Mouse (Mus musculus): Measurements from ENCODE around the gene Arhgap8. TPM values are rescaled to one million over a fixed set of nuclear protein-coding genes. Genes with fewer than 3 reads are reported as not detected.

Arhgap8 gene
- polyA plus RNA-seq, 1 experiment from 2014 or later: 0.46 TPM

DNA sequence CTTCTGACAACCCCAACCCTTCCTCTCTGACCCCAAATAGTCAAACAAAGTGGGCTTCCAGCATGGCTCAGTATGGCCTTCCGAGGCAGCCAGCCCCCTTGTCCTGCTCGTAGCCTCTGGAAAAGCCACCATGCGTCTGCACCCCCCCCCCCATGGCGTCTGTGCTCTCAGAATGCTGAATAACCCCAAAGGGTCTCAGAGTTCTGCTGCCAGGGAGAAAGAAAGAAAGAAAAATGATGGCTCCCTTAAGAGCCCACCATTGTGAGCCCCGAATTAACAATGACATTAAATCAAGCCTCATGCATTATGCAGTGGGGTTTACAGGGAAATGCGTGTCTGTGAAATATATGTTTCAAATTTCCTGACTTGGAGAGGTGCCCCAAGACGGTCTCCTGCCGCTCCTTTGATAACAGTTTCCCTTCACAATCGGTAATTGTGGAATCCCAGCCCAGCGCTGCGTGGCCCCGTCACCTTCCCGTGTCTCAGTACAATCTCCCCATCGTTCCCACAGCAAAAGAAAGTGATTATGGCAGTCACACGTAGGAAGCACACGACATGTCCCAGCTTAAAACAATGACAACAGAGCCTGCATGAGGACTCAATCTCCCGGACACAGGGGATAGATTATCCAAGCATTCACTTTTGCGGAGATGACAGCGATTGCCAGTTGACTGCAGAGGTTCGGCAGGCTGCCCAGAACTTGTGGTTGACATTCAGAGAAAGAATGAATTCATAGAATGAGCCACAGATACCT is 55.7 kb downstream of the Arhgap8 start:
- 3% methylated on average over 20 of the region's 20 CpGs for WGBS
- Histone ChIP-seq H3K9me3 (ENCODE audit: control insufficient read depth, low read length) (no peaks in the 10 kb centered on the region), H3K9ac (replicated peaks; ENCODE audit: low read length) (0 out of 2 replicates have a peak overlapping the region, but pooled peaks have one; percentile 6), H3K36me3 (ENCODE audit: control insufficient read depth, insufficient read depth, low read length) (no peaks in the 10 kb centered on the region), H3K4me2 (ENCODE audit: low read length) (peak overlapping the region; percentile 42), H3K4me1 (ENCODE audit: control insufficient read depth, insufficient read depth, low read length) (peaks cover 9% of the 10 kb centered on the region), H3K27me3 (ENCODE audit: control insufficient read depth, insufficient read depth, low read length) (no peaks in the 10 kb centered on the region), H3K27ac (replicated peaks; ENCODE audit: low read depth, low read length) (peak overlapping the region; percentile 60; the same call in 1 of the 2 replicates), H3K4me3 (replicated peaks; ENCODE audit: low read depth, low read length) (no peak overlapping the region)
- ATAC-seq (ENCODE audit: low FRiP score, low TSS enrichment) (peak; percentile 54; the same call in 1 of the 2 replicates), DNase-seq (peak; percentile 62)

DNA sequence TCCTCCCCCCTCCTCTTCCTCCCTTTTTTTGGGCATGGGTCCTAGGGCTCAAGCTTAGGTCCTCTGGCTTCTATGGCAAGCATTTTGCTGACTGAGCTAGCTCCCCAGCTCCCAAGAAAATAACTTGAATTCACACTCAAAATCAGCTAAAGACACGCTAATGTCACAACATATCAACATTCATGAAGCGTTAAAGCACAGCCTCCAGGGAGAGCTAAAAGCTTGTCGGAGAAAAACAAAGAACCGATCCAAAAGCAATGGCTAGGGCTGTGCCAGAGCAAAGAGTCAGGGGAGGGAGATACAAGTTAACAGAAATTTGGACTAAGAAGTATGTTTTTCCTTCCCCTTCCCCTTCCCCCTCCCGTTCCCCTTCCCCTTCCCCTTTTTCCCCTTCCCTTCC is 58.7 kb downstream of the Arhgap8 start:
- Histone ChIP-seq H3K9me3 (ENCODE audit: control insufficient read depth, low read length) (no peaks in the 10 kb centered on the region), H3K9ac (replicated peaks; ENCODE audit: low read length) (no peak overlapping the region), H3K27ac (replicated peaks; ENCODE audit: low read depth, low read length) (no peak overlapping the region), H3K4me3 (replicated peaks; ENCODE audit: low read depth, low read length) (no peak overlapping the region), H3K4me1 (ENCODE audit: control insufficient read depth, insufficient read depth, low read length) (peaks cover 9% of the 10 kb centered on the region), H3K27me3 (ENCODE audit: control insufficient read depth, insufficient read depth, low read length) (no peaks in the 10 kb centered on the region), H3K36me3 (ENCODE audit: control insufficient read depth, insufficient read depth, low read length) (no peaks in the 10 kb centered on the region), H3K4me2 (ENCODE audit: low read length) (no peak overlapping the region)
- 21% methylated on average over 5 of the region's 5 CpGs for WGBS
- DNase-seq (peak; percentile 55), ATAC-seq (ENCODE audit: low FRiP score, low TSS enrichment) (no peak)

DNA sequence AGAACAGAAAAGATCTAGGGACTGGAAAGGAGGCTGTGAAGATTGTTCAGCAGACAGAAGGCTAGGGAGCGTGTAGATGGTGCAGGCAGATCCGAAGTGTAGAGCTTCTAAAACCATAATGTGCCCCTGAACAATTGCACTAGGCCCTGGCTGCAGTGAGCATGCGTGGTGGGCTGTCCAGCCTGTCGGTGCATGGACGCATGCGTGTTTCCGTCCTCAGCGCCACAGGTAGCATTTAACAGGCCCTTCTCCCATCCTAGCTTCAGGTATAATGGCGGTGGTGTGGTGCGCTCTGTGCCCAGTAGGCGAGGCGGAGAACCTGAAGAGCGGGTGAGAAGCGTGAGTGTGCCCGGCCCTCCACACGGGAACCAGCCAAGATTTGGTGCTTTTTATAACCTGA is 65.0 kb downstream of the Arhgap8 start:
- DNase-seq: no peak
- Histone ChIP-seq H3K27me3 (ENCODE audit: control insufficient read depth, insufficient read depth, low read length) (no peaks in the 10 kb centered on the region), H3K36me3 (ENCODE audit: control insufficient read depth, insufficient read depth, low read length) (peaks cover 44% of the 10 kb centered on the region), H3K4me1 (ENCODE audit: control insufficient read depth, insufficient read depth, low read length) (no peaks in the 10 kb centered on the region), H3K9ac (replicated peaks; ENCODE audit: low read length) (no peak overlapping the region), H3K9me3 (ENCODE audit: control insufficient read depth, low read length) (no peaks in the 10 kb centered on the region), H3K4me3 (replicated peaks; ENCODE audit: low read depth, low read length) (no peak overlapping the region), H3K4me2 (ENCODE audit: low read length) (no peak overlapping the region), H3K27ac (replicated peaks; ENCODE audit: low read depth, low read length) (no peak overlapping the region)
- ATAC-seq (ENCODE audit: low FRiP score, low TSS enrichment): no peak
- WGBS: 98% methylated on average over 16 of the region's 16 CpGs

DNA sequence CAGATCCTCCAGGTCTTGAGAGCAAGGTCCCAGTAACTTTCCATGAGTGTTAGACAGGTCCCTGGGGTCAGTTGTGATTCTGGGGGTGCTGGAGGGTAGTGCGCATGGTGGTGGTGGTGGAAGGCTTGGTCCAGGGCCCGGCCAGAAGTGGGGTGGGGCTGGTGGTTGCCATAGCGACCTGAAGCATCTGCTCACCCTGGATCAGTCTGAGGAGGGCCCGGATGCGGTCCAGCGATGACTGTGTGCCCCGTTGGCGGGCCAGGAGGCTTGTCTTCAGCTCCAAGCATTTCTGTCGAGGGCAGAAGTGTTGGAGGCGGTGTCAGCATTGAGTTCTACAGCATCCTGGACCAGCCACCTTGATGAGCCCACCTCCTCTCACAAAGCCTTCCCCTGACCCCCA is 67.3 kb downstream of the Arhgap8 start:
- no peak overlapping the region for H3K9ac ChIP-seq (replicated peaks; ENCODE audit: low read length)
- WGBS: 55% methylated on average over 10 of the region's 10 CpGs
- H3K27ac ChIP-seq (replicated peaks; ENCODE audit: low read depth, low read length): no peak overlapping the region
- DNase-seq: no peak
- H3K4me3 ChIP-seq (replicated peaks; ENCODE audit: low read depth, low read length): no peak overlapping the region
- peaks cover 63% of the 10 kb centered on the region for H3K36me3 ChIP-seq (ENCODE audit: control insufficient read depth, insufficient read depth, low read length)
- no peaks in the 10 kb centered on the region for H3K27me3 ChIP-seq (ENCODE audit: control insufficient read depth, insufficient read depth, low read length)
- no peak overlapping the region for H3K4me2 ChIP-seq (ENCODE audit: low read length)
- H3K9me3 ChIP-seq (ENCODE audit: control insufficient read depth, low read length): no peaks in the 10 kb centered on the region
- no peak for ATAC-seq (ENCODE audit: low FRiP score, low TSS enrichment)
- H3K4me1 ChIP-seq (ENCODE audit: control insufficient read depth, insufficient read depth, low read length): no peaks in the 10 kb centered on the region

DNA sequence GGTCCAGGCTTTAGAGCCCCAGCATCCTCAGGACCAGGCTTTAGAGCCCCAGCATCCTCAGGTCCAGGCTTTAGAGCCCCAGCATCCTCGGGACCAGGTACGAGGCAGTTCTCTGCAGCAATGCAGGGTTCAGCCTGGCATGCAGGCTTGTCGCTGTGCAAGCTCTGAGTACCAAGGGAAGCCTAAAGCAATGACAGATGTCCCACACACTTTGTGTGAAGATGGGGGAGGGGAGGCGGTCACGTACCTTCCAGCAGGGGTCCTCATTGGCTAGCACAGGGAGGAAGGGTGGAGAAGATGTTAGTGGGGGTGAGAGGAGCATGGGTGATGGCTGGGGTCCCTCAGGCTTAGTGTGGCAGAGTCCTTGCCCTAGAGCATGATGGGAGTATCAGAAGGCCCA is 73.8 kb downstream of the Arhgap8 start:
- Histone ChIP-seq H3K4me1 (ENCODE audit: control insufficient read depth, insufficient read depth, low read length) (no peaks in the 10 kb centered on the region), H3K36me3 (ENCODE audit: control insufficient read depth, insufficient read depth, low read length) (peaks cover 76% of the 10 kb centered on the region), H3K27ac (replicated peaks; ENCODE audit: low read depth, low read length) (no peak overlapping the region), H3K4me3 (replicated peaks; ENCODE audit: low read depth, low read length) (no peak overlapping the region), H3K27me3 (ENCODE audit: control insufficient read depth, insufficient read depth, low read length) (no peaks in the 10 kb centered on the region), H3K9me3 (ENCODE audit: control insufficient read depth, low read length) (no peaks in the 10 kb centered on the region), H3K9ac (replicated peaks; ENCODE audit: low read length) (no peak overlapping the region), H3K4me2 (ENCODE audit: low read length) (no peak overlapping the region)
- DNase-seq: no peak
- ATAC-seq (ENCODE audit: low FRiP score, low TSS enrichment): no peak
- WGBS: 82% methylated on average over 5 of the region's 5 CpGs

DNA sequence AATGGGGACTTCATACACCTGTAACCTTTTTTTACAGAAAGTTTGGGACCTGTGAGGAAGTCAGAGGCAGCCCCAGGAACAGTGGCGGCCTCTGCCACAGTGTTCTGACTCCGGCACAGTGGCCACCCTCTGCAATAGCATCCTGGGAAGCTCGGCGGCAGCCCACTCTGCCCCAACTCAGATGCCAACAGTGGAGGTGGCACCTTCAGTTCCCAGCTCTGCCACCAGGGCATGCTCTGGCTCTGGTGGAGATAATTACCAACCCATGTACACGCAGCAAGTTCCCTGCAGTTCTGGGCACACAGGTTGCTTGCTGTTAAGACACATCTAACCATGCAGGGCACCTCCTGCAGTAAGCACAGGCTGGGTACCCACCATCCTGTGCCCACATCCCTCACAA is 80.3 kb downstream of the Arhgap8 start:
- no peak overlapping the region for H3K9ac ChIP-seq (replicated peaks; ENCODE audit: low read length)
- H3K27ac ChIP-seq (replicated peaks; ENCODE audit: low read depth, low read length): no peak overlapping the region
- DNase-seq (peak; percentile 53), ATAC-seq (ENCODE audit: low FRiP score, low TSS enrichment) (no peak)
- H3K9me3 ChIP-seq (ENCODE audit: control insufficient read depth, low read length): no peaks in the 10 kb centered on the region
- H3K36me3 ChIP-seq (ENCODE audit: control insufficient read depth, insufficient read depth, low read length): peaks cover 75% of the 10 kb centered on the region
- WGBS: 88% methylated on average over 5 of the region's 5 CpGs
- H3K4me3 ChIP-seq (replicated peaks; ENCODE audit: low read depth, low read length): no peak overlapping the region
- H3K27me3 ChIP-seq (ENCODE audit: control insufficient read depth, insufficient read depth, low read length): no peaks in the 10 kb centered on the region
- no peak overlapping the region for H3K4me2 ChIP-seq (ENCODE audit: low read length)
- no peaks in the 10 kb centered on the region for H3K4me1 ChIP-seq (ENCODE audit: control insufficient read depth, insufficient read depth, low read length)

DNA sequence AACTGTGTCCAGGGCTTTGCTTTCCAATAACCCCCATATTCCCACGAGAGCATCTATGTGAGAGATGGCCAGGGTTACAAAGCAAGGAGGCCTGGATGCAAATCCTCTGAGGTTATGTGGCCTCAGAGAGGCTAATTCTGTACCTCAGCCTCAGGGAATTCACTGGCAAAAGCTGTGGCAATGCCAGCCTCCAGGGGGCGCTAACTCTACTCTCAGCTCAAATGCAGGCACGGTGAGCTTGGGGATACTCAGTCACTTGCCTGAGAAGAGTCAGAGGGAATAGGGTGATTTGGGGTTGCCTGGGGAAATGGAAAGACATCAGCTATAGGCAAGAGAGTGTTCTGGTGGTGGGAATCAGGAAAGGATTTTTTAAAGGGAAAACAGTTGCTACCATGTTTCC is 83.8 kb downstream of the Arhgap8 start:
- H3K4me1 ChIP-seq (ENCODE audit: control insufficient read depth, insufficient read depth, low read length): no peaks in the 10 kb centered on the region
- H3K4me3 ChIP-seq (replicated peaks; ENCODE audit: low read depth, low read length): no peak overlapping the region
- no peak overlapping the region for H3K4me2 ChIP-seq (ENCODE audit: low read length)
- no peaks in the 10 kb centered on the region for H3K9me3 ChIP-seq (ENCODE audit: control insufficient read depth, low read length)
- H3K27ac ChIP-seq (replicated peaks; ENCODE audit: low read depth, low read length): no peak overlapping the region
- H3K9ac ChIP-seq (replicated peaks; ENCODE audit: low read length): no peak overlapping the region
- WGBS: 47% methylated on average over 3 of the region's 3 CpGs
- ATAC-seq (ENCODE audit: low FRiP score, low TSS enrichment) (no peak), DNase-seq (peak; percentile 79)
- H3K36me3 ChIP-seq (ENCODE audit: control insufficient read depth, insufficient read depth, low read length): peaks cover 71% of the 10 kb centered on the region
- no peaks in the 10 kb centered on the region for H3K27me3 ChIP-seq (ENCODE audit: control insufficient read depth, insufficient read depth, low read length)

DNA sequence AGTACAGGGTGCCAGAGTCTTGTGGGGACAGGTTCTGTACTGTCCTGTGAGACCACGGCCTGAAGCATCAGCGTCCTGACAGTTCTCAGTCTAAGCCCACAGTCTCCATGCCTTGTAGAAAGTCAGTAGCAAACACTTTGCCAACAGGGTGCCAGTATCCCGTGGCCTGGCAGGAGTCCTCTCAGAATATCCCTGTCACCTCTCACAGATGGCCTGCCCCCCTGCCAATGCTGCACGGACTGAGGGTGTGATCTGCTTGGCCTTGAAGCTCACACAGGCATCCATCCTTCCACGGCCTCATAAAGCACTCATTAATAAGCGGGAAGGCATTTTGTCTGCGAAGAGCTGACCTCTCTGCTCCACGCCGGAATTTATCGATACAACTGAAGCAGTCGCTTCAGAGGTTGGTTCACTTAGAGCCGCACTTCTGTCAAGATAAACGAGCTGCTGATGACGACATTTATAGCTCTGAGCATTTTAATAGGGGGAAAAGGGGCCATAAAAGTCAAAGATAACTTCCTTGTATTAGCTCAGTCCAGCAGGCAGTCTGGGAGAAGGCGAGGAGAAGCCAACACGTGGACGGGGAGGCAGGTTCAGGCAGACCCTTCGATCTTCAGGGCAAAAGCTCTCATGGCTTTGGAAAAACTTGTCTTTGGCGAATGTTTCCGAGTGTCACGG is 89.6 kb downstream of the Arhgap8 start:
- Histone ChIP-seq H3K9ac (replicated peaks; ENCODE audit: low read length) (no peak overlapping the region), H3K36me3 (ENCODE audit: control insufficient read depth, insufficient read depth, low read length) (peaks cover 33% of the 10 kb centered on the region), H3K4me3 (replicated peaks; ENCODE audit: low read depth, low read length) (no peak overlapping the region), H3K27me3 (ENCODE audit: control insufficient read depth, insufficient read depth, low read length) (no peaks in the 10 kb centered on the region), H3K4me2 (ENCODE audit: low read length) (no peak overlapping the region), H3K4me1 (ENCODE audit: control insufficient read depth, insufficient read depth, low read length) (peaks cover 29% of the 10 kb centered on the region), H3K27ac (replicated peaks; ENCODE audit: low read depth, low read length) (no peak overlapping the region), H3K9me3 (ENCODE audit: control insufficient read depth, low read length) (no peaks in the 10 kb centered on the region)
- 80% methylated on average over 21 of the region's 21 CpGs for WGBS
- ATAC-seq (ENCODE audit: low FRiP score, low TSS enrichment) (no peak), DNase-seq (no peak)

DNA sequence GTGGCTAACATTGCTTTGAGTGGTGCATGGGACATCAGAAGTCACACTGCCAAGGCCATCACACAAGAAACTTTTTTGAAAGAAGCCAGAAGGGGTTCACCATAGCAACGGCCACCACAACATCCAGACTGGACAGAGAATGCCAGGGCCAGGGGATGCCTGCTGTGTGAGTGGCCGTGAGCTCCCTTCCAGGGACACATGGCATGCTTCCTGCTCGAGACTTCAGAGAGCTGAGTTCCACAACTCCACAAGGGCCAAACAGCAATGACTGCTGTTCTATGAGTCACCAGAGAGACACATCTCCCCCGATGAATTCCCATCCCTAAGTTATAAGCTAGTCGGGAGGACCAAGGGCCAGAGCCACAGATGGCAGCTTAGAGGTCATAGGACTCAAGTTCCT is 91.3 kb downstream of the Arhgap8 start:
- H3K4me3 ChIP-seq (replicated peaks; ENCODE audit: low read depth, low read length): no peak overlapping the region
- no peaks in the 10 kb centered on the region for H3K27me3 ChIP-seq (ENCODE audit: control insufficient read depth, insufficient read depth, low read length)
- no peak overlapping the region for H3K9ac ChIP-seq (replicated peaks; ENCODE audit: low read length)
- H3K4me2 ChIP-seq (ENCODE audit: low read length): no peak overlapping the region
- no peaks in the 10 kb centered on the region for H3K9me3 ChIP-seq (ENCODE audit: control insufficient read depth, low read length)
- no peak for DNase-seq
- no peak for ATAC-seq (ENCODE audit: low FRiP score, low TSS enrichment)
- H3K36me3 ChIP-seq (ENCODE audit: control insufficient read depth, insufficient read depth, low read length): peaks cover 21% of the 10 kb centered on the region
- peaks cover 44% of the 10 kb centered on the region for H3K4me1 ChIP-seq (ENCODE audit: control insufficient read depth, insufficient read depth, low read length)
- 73% methylated on average over 5 of the region's 5 CpGs for WGBS
- H3K27ac ChIP-seq (replicated peaks; ENCODE audit: low read depth, low read length): no peak overlapping the region

All from midbrain, embryonic 14.5 days (tissue).